Mouse (Mus musculus): ENCODE measurements at regions not wholly inside any gene's neighbourhood (a gene's known extent, or its start where the extent isn't known, plus 50 kb on each side); places are given as distances from the start of the nearest gene placed in this dataset.

DNA sequence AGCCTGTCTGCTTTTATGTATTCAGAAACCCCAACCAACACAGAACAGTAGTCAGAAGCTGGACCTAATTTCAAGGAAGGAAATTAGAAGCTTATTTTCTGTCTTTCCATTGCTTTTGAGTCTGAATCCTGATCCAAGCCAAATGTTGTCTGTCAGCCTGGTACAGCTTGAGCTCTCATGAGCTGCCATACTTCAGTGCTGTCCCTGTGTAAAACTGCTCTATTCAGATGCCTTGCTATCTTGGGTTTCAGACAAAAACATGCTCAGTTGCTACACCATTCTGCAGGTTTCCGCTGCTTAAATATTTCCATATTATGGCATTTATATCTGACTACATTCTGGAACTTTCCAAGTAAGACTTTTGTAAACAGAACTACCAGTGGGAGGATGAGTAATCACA is 1403.2 kb downstream of the Epha7 start:
- 88% methylated on average over 1 of the region's 1 CpGs for WGBS
- Histone ChIP-seq H3K9me3 (no peaks in the 10 kb centered on the region), H3K4me2 (no peak overlapping the region), H3K36me3 (replicated peaks) (no peaks in the 10 kb centered on the region), H3K27me3 (no peaks in the 10 kb centered on the region), H3K9ac (no peak overlapping the region), H3K27ac (no peak overlapping the region), H3K4me3 (replicated peaks) (no peak overlapping the region), H3K4me1 (no peaks in the 10 kb centered on the region)
- no peak for ATAC-seq (ENCODE audit: low FRiP score)

DNA sequence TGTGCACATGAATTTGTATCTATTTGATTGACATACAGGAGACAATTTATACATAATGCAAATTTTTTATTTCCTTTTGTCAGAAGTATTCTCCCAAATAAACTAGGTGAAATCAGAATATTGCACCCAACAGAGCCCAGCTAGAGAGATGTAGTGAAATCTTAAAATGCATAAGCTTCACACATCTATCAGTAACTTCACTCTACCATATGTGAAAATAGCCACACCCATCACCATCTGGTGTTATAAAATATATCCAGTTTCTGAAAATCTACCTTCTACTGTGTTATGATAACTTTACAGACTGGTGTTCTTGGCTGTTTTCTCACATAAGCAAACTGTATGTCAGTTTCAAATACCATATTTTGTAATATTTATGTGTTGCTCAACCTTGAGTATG is 1414.2 kb downstream of the Epha7 start:
- Histone ChIP-seq H3K27ac (no peak overlapping the region), H3K27me3 (no peaks in the 10 kb centered on the region), H3K4me3 (replicated peaks) (no peak overlapping the region), H3K4me2 (no peak overlapping the region), H3K9me3 (no peaks in the 10 kb centered on the region), H3K4me1 (no peaks in the 10 kb centered on the region), H3K9ac (no peak overlapping the region), H3K36me3 (replicated peaks) (no peaks in the 10 kb centered on the region)
- ATAC-seq (ENCODE audit: low FRiP score): no peak

DNA sequence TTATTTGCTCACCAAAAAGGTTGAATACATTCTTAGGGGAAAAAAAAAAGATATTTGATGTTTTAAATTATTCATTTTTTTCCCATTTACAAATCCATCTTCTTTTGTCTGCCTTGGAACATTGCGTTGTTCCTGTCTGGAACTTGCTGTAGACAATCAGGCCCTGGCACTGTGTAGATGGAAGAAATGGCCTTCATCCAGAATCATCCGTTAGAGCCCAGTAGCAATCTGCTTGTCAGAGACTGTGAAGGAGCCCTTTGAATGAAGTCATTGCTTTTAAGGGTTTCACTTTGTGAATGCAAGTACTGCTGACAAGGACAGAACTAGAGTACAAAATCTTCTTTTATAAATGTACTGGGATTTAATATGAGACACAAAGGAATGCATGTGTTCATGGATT is 1449.2 kb downstream of the Epha7 start:
- ATAC-seq (ENCODE audit: low FRiP score): no peak
- WGBS: 81% methylated on average over 2 of the region's 2 CpGs

DNA sequence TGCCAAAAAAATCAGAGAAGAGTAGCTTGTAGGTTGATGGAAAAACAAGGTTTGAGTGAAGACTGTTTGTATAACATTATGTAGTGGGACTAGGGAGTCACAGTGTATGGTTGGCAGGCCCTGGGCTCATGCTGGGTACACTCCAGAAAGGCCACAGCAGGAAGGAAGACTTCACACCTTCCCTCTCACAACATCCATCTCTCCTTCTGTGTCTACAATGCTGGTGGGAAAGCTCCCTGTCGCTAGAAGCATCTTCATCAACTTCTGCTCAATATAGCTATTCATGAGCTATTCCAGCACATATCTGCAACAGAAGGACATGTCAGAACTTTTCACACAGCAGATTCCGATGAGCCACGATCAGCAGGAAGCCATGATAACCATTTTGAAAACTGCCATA is 1455.1 kb downstream of the Epha7 start:
- Histone ChIP-seq H3K36me3 (replicated peaks) (no peaks in the 10 kb centered on the region), H3K9ac (no peak overlapping the region), H3K9me3 (no peaks in the 10 kb centered on the region), H3K4me3 (replicated peaks) (no peak overlapping the region), H3K27ac (no peak overlapping the region), H3K4me2 (no peak overlapping the region), H3K27me3 (no peaks in the 10 kb centered on the region), H3K4me1 (no peaks in the 10 kb centered on the region)
- WGBS: 87% methylated on average over 3 of the region's 3 CpGs
- no peak for ATAC-seq (ENCODE audit: low FRiP score)

More for the DNA sequence above, 1449.2 kb downstream of the Epha7 start:
- Histone ChIP-seq H3K4me3 (replicated peaks) (no peak overlapping the region), H3K27me3 (no peaks in the 10 kb centered on the region), H3K27ac (no peak overlapping the region), H3K36me3 (replicated peaks) (no peaks in the 10 kb centered on the region), H3K9ac (no peak overlapping the region), H3K4me2 (no peak overlapping the region), H3K9me3 (no peaks in the 10 kb centered on the region), H3K4me1 (no peaks in the 10 kb centered on the region)

DNA sequence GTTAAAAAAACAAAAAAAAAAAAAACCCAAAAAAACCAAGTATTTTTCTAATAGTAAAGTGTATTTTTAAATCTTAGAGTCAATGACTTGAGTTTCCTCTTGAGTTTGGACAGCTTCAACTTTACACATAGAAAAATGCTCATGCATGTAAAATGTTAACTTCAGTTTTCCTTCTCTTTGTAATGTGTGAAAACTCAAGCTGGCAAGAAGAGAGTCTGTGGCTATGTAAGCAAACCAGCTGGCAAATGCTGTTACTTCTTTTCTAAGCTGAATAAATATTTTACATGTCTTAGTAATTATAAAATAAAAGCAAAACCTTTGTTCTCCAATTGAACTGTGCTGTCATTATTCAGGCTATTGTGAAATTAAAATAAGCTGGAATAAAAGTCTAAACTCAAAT is 1457.1 kb downstream of the Epha7 start:
- no peak for ATAC-seq (ENCODE audit: low FRiP score)
- H3K4me2 ChIP-seq: no peak overlapping the region

DNA sequence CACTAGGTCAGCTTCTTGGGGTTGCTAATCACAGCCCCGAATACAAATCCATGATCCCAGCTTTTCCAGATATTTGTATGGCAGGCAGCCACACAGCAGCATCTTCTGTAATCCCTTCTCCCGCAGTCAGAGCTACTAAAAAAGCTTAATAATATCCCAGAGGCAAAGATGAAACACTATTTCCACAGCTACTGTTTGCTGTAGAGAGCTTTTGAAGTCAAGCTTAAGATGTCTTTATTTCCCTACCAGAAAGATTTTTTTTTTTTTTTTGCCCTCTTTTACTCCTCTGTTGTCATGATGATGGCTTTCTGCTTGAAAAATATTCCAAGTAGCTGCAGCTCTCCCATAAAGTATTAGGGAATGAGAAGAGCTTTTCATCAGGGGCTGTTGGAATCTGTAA is 1499.5 kb downstream of the Epha7 start:
- H3K36me3 ChIP-seq (replicated peaks): no peaks in the 10 kb centered on the region
- H3K4me2 ChIP-seq: peak overlapping the region; percentile 21
- H3K4me1 ChIP-seq: peaks cover 12% of the 10 kb centered on the region
- no peaks in the 10 kb centered on the region for H3K9me3 ChIP-seq
- no peak for ATAC-seq (ENCODE audit: low FRiP score)
- no peak overlapping the region for H3K27ac ChIP-seq
- H3K9ac ChIP-seq: no peak overlapping the region
- 36% methylated on average over 2 of the region's 2 CpGs for WGBS
- no peak overlapping the region for H3K4me3 ChIP-seq (replicated peaks)
- H3K27me3 ChIP-seq: no peaks in the 10 kb centered on the region

More for the DNA sequence above, 1457.1 kb downstream of the Epha7 start:
- Histone ChIP-seq H3K27me3 (no peaks in the 10 kb centered on the region), H3K9me3 (no peaks in the 10 kb centered on the region), H3K4me1 (no peaks in the 10 kb centered on the region), H3K36me3 (replicated peaks) (no peaks in the 10 kb centered on the region), H3K9ac (no peak overlapping the region), H3K4me3 (replicated peaks) (no peak overlapping the region), H3K27ac (no peak overlapping the region)

DNA sequence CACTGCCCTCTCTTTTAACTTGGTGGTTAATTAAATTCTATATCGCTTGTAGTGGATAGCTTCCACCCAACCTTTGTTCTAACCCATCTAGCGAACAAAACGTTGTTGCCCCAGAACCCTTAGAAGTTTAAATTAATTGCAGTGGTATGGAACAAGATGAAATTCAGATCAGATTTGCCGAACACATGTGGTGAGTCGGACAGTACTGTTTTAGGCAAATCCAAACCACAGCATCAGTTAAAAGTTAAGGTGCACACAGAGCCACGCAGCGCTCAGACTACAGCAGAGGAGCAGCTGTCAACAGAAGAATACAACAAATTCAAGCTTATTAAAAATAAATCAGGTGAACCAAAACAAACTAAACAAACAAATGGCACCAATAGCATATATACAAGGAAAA is 1500.0 kb downstream of the Epha7 start:
- peaks cover 12% of the 10 kb centered on the region for H3K4me1 ChIP-seq
- peak; percentile 58; the same call in 1 of the 2 replicates for ATAC-seq (ENCODE audit: low FRiP score)
- no peak overlapping the region for H3K27ac ChIP-seq
- H3K4me2 ChIP-seq: peak overlapping the region; percentile 21
- no peaks in the 10 kb centered on the region for H3K9me3 ChIP-seq
- no peak overlapping the region for H3K4me3 ChIP-seq (replicated peaks)
- WGBS: 32% methylated on average over 7 of the region's 7 CpGs
- no peaks in the 10 kb centered on the region for H3K36me3 ChIP-seq (replicated peaks)
- H3K9ac ChIP-seq: no peak overlapping the region
- no peaks in the 10 kb centered on the region for H3K27me3 ChIP-seq

DNA sequence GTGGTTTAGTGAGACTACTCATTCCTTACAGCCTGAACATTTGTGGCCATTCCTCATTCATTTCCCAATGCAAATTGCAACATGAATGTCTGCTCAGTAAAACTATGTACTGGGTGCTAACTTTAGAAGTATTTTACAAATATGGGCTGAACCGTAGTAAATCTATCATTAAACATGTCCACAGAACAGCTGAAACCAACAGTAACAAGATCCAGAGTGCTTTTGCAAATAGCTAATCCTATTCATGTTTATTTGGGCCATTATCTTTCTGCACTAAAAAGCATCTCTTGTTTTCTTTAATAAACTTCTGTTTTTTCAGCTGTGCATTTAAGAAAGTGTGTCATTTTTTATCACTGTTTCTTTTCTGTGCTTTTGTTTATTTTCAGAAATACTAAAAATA is 1502.4 kb downstream of the Epha7 start:
- no peak for ATAC-seq (ENCODE audit: low FRiP score)
- Histone ChIP-seq H3K4me2 (no peak overlapping the region), H3K9me3 (no peaks in the 10 kb centered on the region), H3K4me1 (peaks cover 12% of the 10 kb centered on the region), H3K27ac (no peak overlapping the region), H3K27me3 (no peaks in the 10 kb centered on the region), H3K4me3 (replicated peaks) (no peak overlapping the region), H3K9ac (no peak overlapping the region), H3K36me3 (replicated peaks) (no peaks in the 10 kb centered on the region)
- 74% methylated on average over 1 of the region's 1 CpGs for WGBS

DNA sequence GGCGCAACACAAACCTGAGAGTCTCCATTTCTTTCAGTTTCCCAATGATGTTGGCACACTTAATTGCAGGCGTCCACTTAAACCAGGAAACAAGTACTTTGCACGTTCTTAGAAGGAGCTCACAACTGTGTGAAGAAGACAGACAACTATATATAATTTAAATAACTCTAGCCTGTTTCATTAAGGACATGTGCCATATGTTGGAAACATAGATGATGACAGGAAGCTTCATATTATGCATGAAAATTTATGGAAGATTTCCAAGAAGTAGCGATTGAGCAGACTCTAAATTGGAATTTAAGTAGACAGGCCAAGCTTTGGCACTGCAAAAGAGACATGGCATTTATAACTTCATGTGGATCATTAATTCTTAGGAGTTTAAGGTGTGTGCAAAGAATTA is 1504.1 kb downstream of the Epha7 start:
- H3K4me1 ChIP-seq: peaks cover 11% of the 10 kb centered on the region
- no peak overlapping the region for H3K4me3 ChIP-seq (replicated peaks)
- no peaks in the 10 kb centered on the region for H3K27me3 ChIP-seq
- WGBS: 89% methylated on average over 4 of the region's 4 CpGs
- no peak for ATAC-seq (ENCODE audit: low FRiP score)
- no peak overlapping the region for H3K4me2 ChIP-seq
- no peak overlapping the region for H3K27ac ChIP-seq
- no peak overlapping the region for H3K9ac ChIP-seq
- no peaks in the 10 kb centered on the region for H3K36me3 ChIP-seq (replicated peaks)
- H3K9me3 ChIP-seq: no peaks in the 10 kb centered on the region

DNA sequence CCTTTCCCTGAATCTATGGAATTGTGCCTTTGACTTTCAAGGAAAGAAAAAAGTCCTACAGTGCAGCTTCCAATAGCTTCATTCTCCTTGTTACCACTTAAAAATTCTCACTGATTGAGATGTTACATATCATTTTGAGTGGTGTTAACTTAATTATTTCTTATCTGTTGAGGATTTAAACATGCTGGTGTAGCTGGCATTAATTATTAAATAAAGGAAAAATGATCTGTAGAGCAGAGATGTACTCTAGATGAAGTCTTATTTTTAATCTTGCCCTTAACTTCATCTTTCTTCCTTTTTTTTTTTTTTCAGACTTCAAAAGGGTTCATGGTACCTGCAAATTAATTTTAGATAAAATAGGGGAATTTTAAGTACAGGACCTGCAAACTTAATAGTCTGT is 1507.1 kb downstream of the Epha7 start:
- H3K36me3 ChIP-seq (replicated peaks): no peaks in the 10 kb centered on the region
- no peak overlapping the region for H3K27ac ChIP-seq
- H3K9me3 ChIP-seq: no peaks in the 10 kb centered on the region
- no peak for ATAC-seq (ENCODE audit: low FRiP score)
- no peak overlapping the region for H3K4me3 ChIP-seq (replicated peaks)
- no peak overlapping the region for H3K9ac ChIP-seq
- H3K27me3 ChIP-seq: no peaks in the 10 kb centered on the region
- H3K4me2 ChIP-seq: no peak overlapping the region
- no peaks in the 10 kb centered on the region for H3K4me1 ChIP-seq

DNA sequence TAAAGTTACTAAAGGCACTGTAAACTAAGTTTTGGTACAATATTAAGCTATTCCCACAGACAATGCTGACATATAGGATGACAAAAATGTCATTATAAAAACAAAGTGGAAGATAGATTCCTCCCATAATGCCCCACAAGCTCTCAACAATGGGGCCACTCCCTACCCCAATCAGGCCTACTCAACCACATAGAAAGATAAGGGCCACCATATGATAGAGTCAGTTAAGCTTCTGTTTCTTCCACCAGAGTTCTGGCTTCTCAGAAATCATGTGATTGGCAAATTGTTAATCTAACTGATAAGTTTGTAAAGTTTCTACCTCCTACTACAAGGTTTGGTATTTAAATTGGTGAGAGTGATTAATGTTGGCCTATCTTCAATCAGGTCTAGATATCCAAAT is 1534.6 kb downstream of the Epha7 start:
- Histone ChIP-seq H3K9me3 (no peaks in the 10 kb centered on the region), H3K9ac (no peak overlapping the region), H3K36me3 (replicated peaks) (no peaks in the 10 kb centered on the region), H3K27ac (no peak overlapping the region), H3K4me3 (replicated peaks) (no peak overlapping the region), H3K4me1 (no peaks in the 10 kb centered on the region), H3K27me3 (no peaks in the 10 kb centered on the region), H3K4me2 (no peak overlapping the region)
- ATAC-seq (ENCODE audit: low FRiP score): no peak
